Mouse (Mus musculus) gastrocnemius, postnatal 10 days (tissue): ENCODE measurements around the gene Trim46. TPM values are rescaled to one million over a fixed set of nuclear protein-coding genes. Genes with fewer than 3 reads are reported as not detected.
"Not testable (repeated sequence)": the region's sequence is repeated elsewhere in the genome, so short reads cannot be mapped to it uniquely, and the experiment has no call there.

ENCODE experiments used
- DNase-seq: peaks from one replicate; pipeline ENCODE4 v3.0.0; 2021; ENCODE audit warnings: mixed read lengths
- total RNA-seq, 2 experiments: library from RNA; stranded (reverse); gene quantifications; 2 replicates each; pipeline ENCODE4 v1.2.3; 2021

Trim46 gene
- total RNA-seq, 2 experiments from 2014 or later, result 0.70 to 0.86 TPM

DNA sequence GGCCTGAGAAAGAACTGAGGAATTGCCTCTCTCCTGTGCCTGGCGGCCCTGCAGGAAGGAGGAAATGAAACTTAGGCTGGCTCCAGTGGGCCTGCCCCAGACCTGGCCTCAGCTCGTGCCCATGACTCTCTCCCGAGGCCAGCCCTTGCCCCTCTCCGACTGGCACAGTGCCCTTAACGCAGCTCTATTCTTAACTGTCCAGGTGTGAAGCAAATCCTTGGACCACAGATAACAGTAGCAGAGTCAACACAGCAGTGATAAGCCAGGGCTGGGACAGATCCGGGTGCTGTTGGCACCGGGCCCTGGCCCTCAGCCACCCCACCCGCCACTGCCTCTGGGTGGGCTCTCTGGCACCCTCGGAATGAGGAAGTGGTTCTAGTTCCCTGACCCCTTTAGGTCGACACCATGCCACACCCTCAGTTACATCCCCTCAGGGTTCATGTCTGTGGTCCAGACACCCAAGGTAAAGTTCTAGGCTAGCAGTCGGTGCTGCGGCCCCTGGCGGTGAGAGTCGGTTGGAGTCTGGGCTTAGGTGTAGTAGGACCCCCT lies 12.5 kb downstream of the Trim46 start:
- no peak for DNase-seq

- DNase-seq, result no peak
Measured at GRCm38 (mm10) chr3:89232614-89233013, 13.5 kb downstream of the Trim46 start.

- DNase-seq, result no peak
Measured at GRCm38 (mm10) chr3:89231772-89232275, 14.3 kb downstream of the Trim46 start.

DNA sequence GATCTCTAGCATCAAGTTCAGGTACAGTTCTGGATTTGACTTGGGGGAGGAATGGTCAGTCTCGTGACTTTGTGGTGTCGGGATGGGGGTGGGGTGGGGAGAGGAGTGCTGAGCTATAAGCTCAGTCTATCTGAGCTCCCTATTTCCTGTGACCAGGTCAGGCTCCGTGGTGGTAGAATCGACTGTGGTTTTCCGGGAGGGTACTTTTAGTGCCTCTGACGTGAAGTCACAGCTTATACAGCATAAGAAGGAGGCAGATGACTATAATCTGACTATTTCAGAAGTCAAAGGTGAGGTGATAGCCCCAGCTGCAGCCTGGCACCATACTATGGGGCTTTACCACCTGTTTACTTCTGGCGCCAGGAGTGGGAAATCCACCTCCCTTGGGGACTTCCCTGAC lies 14.8 kb downstream of the Trim46 start:
- DNase-seq, result no peak

DNA sequence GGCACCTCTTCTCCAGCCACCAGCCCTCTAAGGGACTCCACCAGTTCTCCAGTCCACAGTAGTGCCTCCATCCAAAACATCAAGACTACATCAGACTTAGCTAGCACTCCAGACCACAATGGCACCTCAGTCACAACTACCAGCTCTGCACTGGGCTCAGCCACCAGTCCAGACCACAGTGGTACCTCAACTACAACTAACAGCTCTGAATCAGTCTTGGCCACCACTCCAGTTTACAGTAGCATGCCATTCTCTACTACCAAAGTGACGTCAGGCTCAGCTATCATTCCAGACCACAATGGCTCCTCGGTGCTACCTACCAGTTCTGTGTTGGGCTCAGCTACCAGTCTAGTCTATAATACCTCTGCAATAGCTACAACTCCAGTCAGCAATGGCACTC lies 15.5 kb downstream of the Trim46 start:
- no peak for DNase-seq

- no peak for DNase-seq
Measured at GRCm38 (mm10) chr3:89229276-89229675, 16.8 kb downstream of the Trim46 start.

GRCm38 (mm10) chr3:89228836-89229235 lies 17.3 kb downstream of the Trim46 start, which contains the start of gene Muc1:
Muc1 (plus strand) TSS chr3:89229057.
- no peak for DNase-seq

DNA sequence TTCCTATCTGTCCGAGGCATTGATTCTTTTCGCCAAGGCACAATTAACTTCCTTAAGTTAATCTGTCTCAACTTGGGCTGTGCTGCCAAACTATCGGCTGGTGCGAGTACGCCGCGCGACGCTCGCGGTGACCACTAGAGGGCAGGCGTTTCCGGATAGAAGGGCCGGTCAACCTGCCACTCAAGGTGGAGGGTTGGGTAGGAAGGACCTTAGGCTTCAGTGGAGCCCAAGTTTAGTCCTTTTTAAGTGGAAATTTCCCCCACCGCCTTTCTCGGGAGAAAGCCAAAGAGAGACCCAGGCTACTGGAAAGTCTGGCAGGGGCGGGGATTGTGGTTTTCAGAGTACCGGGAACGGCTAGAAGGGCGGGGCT lies 17.9 kb downstream of the Trim46 start:
- peak; percentile 89 for DNase-seq

GRCm38 (mm10) chr3:89227307-89228179 lies 18.6 kb downstream of the Trim46 start:
- peak; percentile 64 for DNase-seq

DNA sequence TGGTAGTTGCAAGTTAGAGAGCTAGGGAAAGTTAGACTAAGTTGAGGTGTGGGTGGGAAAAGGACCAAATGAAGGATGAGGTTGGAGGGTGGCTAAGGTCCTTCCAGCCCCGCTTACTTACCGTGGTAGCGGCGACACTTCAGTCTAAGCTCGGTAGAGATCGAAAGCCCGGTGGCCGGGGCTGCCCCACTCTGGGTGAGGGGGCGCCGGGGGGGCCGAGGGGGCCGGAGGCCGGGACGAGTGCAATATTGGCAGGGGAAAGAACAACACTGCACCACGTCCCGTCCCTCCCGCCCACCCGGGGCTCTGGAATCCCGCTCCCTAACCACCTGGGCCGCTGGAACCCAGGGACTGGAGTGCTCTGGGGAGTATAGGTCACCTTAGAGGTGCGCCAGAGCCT lies 19.2 kb downstream of the Trim46 start, which contains the start of gene Mtx1:
TSS of gene Mtx1 (minus strand) at position 189 of the 400 bp plus-strand sequence.
- no peak for DNase-seq

DNA sequence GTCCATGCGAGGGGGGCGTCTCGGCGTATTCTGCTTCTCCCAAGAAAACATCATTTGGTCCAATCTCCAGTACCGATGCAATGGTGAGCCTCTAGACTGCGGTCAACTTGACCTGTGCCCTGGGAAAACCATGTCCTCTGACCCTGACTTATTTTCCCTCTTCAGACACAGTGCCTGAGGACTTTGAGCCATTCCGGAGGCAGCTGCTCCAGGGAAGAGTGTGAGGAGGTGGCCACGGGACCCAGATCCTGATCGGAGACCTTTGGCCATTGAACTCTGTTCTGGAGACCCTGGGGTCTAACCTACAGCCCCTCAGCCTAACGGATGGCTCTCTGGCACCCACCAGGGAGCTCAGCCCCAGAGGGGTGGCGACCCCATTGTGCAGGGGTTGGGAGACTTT lies 19.7 kb downstream of the Trim46 start:
- DNase-seq, result no peak

DNA sequence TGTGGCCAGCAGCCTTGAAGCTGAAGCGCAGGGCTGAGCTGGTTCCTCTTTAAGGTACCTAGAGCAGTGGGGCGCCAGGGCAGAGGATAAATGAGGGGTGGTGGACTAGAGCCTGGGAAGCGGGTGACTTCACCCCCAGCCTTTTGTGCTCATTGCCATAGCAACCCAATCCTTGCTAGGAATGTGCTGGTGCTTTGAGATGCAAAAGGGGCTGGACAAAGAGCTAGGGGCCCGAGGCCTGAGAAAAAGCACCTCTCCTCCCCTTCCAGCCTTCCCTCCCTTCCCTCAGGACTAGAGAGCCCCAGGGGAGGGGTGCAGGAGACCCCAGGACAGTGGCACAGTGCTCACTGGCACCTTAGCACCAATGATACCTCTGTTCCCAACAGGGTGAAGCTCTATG lies 20.2 kb downstream of the Trim46 start:
- no peak for DNase-seq

DNA sequence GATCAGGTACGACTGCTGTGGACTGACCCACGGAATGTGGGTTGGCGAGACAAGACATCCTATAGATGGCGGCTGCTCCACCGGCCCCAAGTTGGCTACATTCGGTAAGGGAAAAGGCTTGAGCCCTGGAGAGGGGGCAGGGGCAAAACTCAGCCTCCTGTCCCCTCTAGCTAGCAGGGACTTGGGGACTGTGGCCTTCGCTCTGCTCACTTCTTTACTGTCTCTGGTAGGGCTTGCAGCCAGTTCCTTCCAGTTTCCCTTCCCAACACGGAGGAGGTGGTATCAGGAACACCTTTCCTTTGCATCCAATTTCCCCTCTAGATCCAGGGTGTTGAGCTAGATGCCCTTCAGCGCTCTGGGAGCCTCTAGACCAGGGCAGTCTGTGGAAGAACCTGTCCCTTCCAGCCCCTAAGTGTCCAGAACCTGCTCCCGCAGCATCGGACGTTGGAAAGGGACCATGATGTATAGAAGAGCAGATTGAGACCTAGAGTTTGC lies 20.7 kb downstream of the Trim46 start:
- no peak for DNase-seq

DNA sequence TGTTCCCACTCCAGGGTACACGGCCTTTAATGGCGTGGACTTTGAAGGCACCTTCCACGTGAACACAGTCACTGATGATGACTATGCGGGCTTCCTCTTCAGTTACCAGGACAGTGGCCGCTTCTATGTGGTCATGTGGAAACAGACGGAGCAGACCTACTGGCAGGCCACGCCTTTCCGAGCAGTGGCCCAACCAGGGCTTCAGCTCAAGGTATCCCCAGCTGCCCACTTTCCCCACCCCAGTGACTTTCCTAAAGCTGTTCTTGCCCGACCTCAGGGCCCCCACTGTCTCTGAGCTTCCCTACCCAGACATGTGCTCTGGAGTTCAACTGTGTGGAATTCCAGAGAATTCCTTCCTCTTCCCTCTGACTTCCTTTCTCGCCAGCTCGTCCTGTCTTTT lies 21.3 kb downstream of the Trim46 start:
- DNase-seq, result no peak

DNA sequence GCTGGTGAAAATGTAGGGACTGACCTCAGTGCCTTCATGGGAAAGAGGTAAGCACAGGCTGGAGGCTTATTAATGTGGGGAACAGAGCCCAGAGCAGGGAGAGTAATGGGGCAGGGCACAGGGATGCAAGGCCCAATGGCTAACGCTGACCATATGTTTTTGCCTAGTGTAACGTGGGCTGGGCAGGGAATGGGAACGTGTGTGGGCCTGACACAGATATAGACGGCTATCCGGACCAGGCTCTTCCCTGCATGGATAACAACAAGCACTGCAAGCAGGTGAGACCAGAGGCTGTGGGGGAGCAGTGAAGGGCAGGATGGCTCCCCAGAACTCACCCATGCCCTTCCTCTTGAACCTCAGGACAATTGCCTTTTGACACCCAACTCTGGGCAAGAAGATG lies 24.9 kb downstream of the Trim46 start:
- DNase-seq, result no peak

GRCm38 (mm10) chr3:89219546-89219945 lies 26.6 kb downstream of the Trim46 start:
- no peak for DNase-seq

GRCm38 (mm10) chr3:89218271-89218670 lies 27.8 kb downstream of the Trim46 start:
- no peak for DNase-seq

DNA sequence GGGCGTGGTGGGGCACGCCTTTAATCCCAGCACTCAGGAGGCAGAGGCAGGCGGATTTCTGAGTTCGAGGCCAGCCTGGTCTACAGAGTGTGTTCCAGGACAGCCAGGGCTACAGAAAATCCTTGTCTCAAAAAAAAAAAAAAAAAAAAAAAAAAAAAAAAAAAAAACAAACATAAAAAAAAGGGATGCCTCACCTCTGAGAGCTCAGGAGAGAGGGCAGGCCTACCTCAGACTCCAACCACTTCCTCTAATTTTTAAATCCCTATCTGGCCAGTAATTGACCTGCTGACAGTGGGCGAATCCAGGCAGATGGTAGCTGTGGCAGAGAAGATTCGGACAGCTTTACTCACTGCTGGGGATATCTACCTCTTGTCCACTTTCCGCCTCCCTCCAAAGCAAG lies 29.7 kb downstream of the Trim46 start:
- not testable (repeated sequence) for DNase-seq

DNA sequence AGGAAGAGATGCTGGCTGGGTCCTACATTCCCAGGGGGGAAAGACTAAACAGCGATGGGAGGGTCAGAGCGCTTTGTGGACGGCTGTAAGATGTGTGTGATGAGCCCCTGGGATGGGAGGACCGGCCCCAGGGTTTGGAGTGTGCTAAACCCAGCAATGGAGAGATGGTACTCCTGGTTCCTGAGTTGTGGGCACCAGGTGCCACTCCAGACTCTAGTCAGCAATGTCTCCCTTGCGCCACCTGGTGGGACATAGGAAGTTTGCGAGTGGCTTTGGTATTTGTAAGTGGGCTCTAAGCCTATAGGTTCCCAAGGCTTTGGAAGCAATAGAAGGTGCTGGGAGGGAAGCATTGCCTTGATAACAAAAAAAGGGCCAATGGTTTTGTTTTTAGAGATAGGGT lies 30.3 kb downstream of the Trim46 start:
- DNase-seq, result peak; percentile 80

DNA sequence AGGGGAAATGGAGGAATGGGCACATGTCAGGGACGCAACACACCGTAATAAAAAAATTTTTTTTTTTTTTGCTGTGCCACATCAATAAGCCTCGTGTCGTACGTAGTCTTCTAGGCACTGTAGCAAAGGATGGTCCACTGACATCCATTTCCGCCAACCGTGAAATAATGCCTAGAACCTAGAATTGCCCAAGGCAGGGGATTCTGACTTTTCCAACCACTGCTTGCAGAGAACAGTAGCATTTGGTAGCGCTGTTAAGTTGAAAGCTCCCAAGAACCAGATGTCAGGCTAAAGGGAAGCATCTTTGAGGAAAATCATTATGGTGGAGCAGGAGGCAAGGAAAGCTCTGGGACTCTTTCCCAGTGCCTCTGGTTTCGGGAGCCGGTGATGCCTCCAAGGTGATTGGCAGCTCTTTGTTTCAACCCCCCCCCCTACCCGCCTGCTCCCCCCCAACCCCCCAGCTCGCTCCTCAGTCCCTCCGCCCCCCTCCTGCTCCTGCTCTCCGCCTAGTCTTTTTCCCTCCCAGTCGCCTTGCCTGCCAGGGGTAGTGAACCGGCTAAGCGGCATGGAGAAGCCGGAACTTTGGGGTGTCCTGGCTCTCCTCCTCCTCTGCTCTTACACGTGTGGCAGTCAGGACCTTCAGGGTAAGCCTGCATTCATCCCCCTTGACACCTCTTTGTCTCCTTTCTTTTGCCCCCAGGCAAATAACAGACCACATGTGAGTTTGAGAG lies 31.3 kb downstream of the Trim46 start, which contains the start of gene Thbs3:
TSS of gene Thbs3 (plus strand) at position 500 of the 731 bp plus-strand sequence.
- no peak for DNase-seq

- peak; percentile 92 for DNase-seq
Measured at GRCm38 (mm10) chr3:89213803-89214530, 32.1 kb downstream of the Trim46 start.

GRCm38 (mm10) chr3:89210731-89211130 lies 35.4 kb downstream of the Trim46 start:
- DNase-seq, result no peak
